Mouse (Mus musculus) thymus, adult 2 months (tissue): ENCODE measurements around the gene Isy1.

Source experiments
- CTCF ChIP-seq: fragments of 200-500 bp; IDR thresholded peaks from 2 replicates; pipeline ENCODE4 v1.5.1; 2012; ENCODE audit warnings: mild to moderate bottlenecking, control low read depth, low read length, moderate library complexity, borderline replicate concordance; ENCODE audit not compliant: control insufficient read depth, poor library complexity, insufficient read depth; ENCODE audit errors: extremely low read depth
- POLR2A ChIP-seq: fragments of 200-500 bp; IDR thresholded peaks from 2 replicates; pipeline ENCODE4 v1.6.1; 2012; ENCODE audit warnings: mild to moderate bottlenecking, low read length, control low read depth, moderate library complexity; ENCODE audit not compliant: control insufficient read depth, poor library complexity, insufficient read depth; ENCODE audit errors: extremely low read depth

- TF ChIP-seq CTCF: no peak
- TF ChIP-seq POLR2A: no peak
Measured at GRCm38 (mm10) chr6:87812656-87813055, 25.9 kb downstream of the Isy1 start.
